Mouse (Mus musculus) CD8-positive naive resting alpha-beta T cell, adult 2 months (primary cell): ENCODE measurements around the gene Ppm1d.
A peak's percentile ranks its signal among the peaks of the same experiment; 100 is the strongest.

Experiments used
- DNase-seq, 2 experiments: peaks; one replicate each; pipeline ENCODE4 v3.0.0; 2022; ENCODE audit warnings: low read depth in 2 of 2, low spot score in 2 of 2

The Ppm1d gene

GRCm38 (mm10) chr11:85310713-85311574, at the start of gene Ppm1d:
Gene Ppm1d (plus strand): TSS chr11:85311244.
- DNase-seq: peak; percentile 97

- DNase-seq: no peak
These were observed 46.4 kb upstream of the Ppm1d start for GRCm38 (mm10) chr11:85264635-85265034.

- no peak for DNase-seq
These were observed 43.7 kb upstream of the Ppm1d start for GRCm38 (mm10) chr11:85267393-85267792.

- peak; percentile 50 to 65 for DNase-seq
These were observed 40.4 kb upstream of the Ppm1d start for GRCm38 (mm10) chr11:85270631-85271030.

- peak in 1 of 2 experiments; percentile 37 for DNase-seq
These were observed 37.7 kb upstream of the Ppm1d start for GRCm38 (mm10) chr11:85273299-85273698.

GRCm38 (mm10) chr11:85275151-85275550, 35.9 kb upstream of the Ppm1d start:
- DNase-seq: no peak

GRCm38 (mm10) chr11:85277609-85278008, 33.4 kb upstream of the Ppm1d start:
- DNase-seq: no peak

GRCm38 (mm10) chr11:85278175-85278574, 32.9 kb upstream of the Ppm1d start:
- no peak for DNase-seq

GRCm38 (mm10) chr11:85281219-85281878, 29.7 kb upstream of the Ppm1d start:
- DNase-seq: no peak

GRCm38 (mm10) chr11:85297953-85298352, 13.1 kb upstream of the Ppm1d start:
- no peak for DNase-seq

- DNase-seq: no peak
These were observed 11.2 kb upstream of the Ppm1d start for GRCm38 (mm10) chr11:85299880-85300279.

GRCm38 (mm10) chr11:85301161-85301560, 9.9 kb upstream of the Ppm1d start:
- no peak for DNase-seq

GRCm38 (mm10) chr11:85301836-85302235, 9.2 kb upstream of the Ppm1d start:
- no peak for DNase-seq

- no peak for DNase-seq
These were observed 4.3 kb upstream of the Ppm1d start for GRCm38 (mm10) chr11:85306577-85307260.

GRCm38 (mm10) chr11:85308799-85309198, 2.2 kb upstream of the Ppm1d start:
- DNase-seq: peak in 1 of 2 experiments; percentile 19

- DNase-seq: no peak
These were observed 684 bp upstream of the Ppm1d start for GRCm38 (mm10) chr11:85310407-85310712.

- peak; percentile 32 to 55 for DNase-seq
These were observed 824 bp downstream of the Ppm1d start for GRCm38 (mm10) chr11:85311645-85312490.

- no peak for DNase-seq
These were observed 1.8 kb downstream of the Ppm1d start for GRCm38 (mm10) chr11:85312818-85313217.

- DNase-seq: no peak
These were observed 2.3 kb downstream of the Ppm1d start for GRCm38 (mm10) chr11:85313361-85313760.

GRCm38 (mm10) chr11:85323567-85324330, 12.7 kb downstream of the Ppm1d start:
- peak in 1 of 2 experiments; percentile 11 for DNase-seq
